Mouse (Mus musculus) natural killer cell, adult 2 months (primary cell): ENCODE measurements at regions not wholly inside any gene's neighbourhood (a gene's known extent, or its start where the extent isn't known, plus 50 kb on each side); places are given as distances from the start of the nearest gene placed in this dataset.

Experiments used
- DNase-seq, 2 experiments: peaks; one replicate each; pipeline ENCODE4 v3.0.0; 2022; ENCODE audit warnings: low spot score in 2 of 2

DNA sequence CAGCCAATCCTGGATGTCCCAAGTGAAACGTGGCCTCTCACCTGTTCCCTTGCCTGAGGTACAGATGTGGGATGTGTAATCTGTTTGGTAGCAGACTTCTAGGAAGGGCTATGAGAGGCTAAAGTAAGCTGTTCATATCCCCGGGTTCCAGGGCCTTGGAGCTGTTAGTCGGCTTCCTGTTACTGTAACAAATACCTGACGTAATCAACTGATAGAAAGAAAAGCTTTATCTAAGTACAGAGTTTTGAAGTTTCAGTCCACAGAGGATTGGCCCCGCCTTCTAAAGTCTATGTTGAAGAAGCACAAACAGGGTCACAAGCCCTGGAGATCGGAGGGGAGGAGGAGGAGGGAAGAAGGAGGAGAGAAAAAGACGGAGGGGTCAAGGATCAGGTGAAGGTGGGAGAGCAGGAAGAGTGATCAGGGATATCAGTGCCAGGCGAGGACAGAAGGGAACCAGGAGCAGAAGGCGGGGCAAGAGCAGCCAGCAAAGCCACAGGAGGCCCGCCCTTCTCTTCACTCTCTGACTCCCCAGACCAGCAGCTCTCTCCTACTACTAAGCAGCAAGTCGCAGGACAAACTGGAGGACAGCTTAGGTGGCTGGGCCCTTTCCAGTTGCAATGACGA, 276.5 kb upstream of the Cdyl start:
- no peak for DNase-seq

- no peak for DNase-seq
These were observed 276.0 kb upstream of the Cdyl start for GRCm38 (mm10) chr13:35383624-35384018.

- no peak for DNase-seq
These were observed 271.3 kb upstream of the Cdyl start for GRCm38 (mm10) chr13:35388380-35388779.

DNA sequence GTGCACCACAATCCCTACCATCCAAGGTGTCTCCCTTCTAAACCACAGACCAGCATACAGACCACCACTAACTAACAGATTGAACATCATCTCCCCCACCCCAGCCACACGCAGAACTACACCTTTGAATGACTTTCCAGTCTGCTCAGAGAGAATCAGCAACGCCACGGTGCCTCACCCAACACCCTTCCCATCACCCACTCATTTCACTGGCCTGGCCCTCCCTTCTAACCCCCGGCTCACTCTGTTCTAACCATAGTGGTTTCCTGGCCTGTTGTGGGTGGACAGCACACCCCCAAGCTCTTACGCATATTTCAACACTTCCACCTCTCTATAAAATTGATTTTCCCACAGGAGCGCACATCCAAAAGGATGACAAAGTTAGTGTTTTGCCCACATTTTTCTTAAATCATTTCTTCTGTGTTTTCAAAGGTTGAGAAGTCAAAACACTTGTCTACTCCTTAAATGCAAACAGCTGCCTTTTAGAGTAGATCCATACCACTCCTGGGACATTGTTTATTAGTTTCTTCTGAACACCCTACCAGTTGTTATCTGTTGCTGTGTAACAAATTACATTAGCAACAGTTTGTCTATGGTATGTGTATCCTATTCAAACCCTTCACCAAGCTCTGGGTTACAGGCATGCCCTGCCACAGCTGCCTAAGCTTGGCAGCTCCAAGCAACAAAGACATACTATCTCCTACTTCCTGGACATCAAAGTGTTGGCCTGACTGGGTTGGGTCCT, 269.7 kb upstream of the Cdyl start:
- no peak for DNase-seq

DNA sequence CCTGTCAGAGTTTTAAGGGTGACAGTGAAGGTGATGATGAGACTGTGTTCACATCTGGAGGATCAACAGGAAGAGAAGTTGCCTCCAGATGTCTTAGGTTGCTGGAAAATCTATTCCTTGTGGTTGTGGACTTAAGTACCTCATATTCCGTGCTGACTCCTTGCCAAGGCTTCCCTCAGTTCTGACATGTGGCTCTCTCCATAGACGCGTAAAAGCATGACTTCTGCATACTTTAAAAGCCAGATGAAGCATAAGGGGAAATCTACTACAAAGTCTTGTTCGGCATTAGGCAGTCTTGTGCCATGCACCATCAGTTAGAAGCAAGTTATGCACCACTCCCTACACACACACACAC, 269.1 kb upstream of the Cdyl start:
- DNase-seq = no peak

GRCm38 (mm10) chr13:35392167-35392566, 267.5 kb upstream of the Cdyl start:
- DNase-seq = no peak

GRCm38 (mm10) chr13:35395192-35395591, 264.4 kb upstream of the Cdyl start:
- DNase-seq = no peak

DNA sequence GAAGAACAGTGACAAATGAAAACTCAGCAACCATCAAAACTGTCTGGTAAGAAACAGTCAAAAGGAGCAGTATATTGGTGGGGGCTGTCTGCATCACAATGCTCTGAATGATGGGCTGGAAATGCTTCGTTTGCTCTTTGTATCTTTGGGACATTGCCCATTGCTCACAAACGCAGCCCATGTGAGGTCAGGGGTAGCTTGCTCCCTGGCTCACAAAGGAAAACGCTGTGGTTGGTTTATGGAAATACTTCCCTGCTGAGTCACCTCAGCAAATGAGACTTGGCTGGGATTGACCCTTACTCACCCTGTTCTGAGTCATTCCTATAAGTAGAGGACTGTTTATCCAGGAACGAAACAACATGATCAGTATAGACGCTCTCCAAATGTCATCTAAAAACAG, 264.0 kb upstream of the Cdyl start:
- no peak for DNase-seq

- DNase-seq = no peak
These were observed 262.5 kb upstream of the Cdyl start for GRCm38 (mm10) chr13:35397166-35397565.

GRCm38 (mm10) chr13:35398192-35398591, 261.4 kb upstream of the Cdyl start:
- DNase-seq = no peak

GRCm38 (mm10) chr13:35402856-35403255, 256.8 kb upstream of the Cdyl start:
- DNase-seq = no peak

- DNase-seq = no peak
These were observed 255.2 kb upstream of the Cdyl start for GRCm38 (mm10) chr13:35404428-35404827.

DNA sequence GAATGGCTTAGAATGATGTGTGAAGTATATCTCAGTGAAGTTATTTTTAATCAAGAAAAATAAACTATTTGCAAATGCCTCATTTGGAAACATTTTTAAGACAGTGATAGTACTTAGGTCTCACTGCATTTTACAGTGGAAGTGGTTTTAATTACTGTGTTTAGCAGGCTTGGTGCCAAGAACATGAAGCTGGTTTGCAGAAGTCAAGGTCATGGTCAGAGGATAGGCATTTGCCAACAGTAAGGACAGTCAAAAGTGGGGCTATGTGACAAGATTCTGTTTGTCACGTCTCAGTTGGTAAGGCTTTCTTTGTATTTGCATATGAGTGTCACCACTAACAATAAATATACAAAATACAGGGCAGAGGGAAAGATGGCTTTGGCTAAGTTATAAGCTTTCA, 254.2 kb upstream of the Cdyl start:
- no peak for DNase-seq

GRCm38 (mm10) chr13:35417500-35417899, 242.1 kb upstream of the Cdyl start:
- no peak for DNase-seq

- no peak for DNase-seq
These were observed 239.6 kb upstream of the Cdyl start for GRCm38 (mm10) chr13:35420076-35420475.

DNA sequence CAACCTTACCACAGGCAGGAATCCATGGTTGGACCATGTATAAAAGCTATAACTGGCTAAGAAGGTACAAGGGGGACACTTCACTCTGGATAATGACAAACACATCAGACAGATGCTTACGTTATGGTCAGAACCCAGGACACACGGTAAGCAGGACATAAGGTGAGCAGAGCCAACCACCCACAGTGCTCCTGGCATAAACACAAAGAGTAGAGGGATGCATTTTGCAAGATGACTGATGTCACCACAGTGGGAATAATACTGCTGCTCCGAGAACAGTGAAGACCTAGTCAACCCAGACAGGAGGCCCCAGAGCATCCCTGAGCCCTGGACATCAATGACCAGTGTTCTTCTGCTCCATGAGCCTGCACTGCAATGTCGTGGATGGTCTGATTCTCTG, 233.6 kb upstream of the Cdyl start:
- DNase-seq = no peak

GRCm38 (mm10) chr13:35435173-35435572, 224.5 kb upstream of the Cdyl start:
- DNase-seq = no peak

GRCm38 (mm10) chr13:35447661-35448060, 212.0 kb upstream of the Cdyl start:
- DNase-seq = no peak

DNA sequence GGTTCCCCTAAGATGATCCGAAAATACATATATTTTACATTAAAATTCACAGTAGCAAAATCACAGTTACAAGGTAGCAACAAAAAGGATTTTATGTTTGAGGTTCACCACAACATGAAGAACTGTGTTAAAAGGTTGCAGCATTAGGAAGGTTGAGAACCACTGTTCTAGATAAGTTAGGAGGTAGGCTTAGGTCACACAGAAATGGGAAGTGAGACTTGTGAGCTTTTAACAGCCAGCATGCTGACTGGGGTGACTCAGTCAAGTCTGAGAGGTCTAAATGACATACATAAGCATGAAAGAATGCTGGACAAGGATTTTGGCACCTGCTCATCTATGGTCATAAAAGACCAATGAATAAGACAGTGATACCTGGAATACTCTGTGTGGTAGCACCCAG, 207.2 kb upstream of the Cdyl start:
- no peak for DNase-seq

- no peak for DNase-seq
These were observed 206.3 kb upstream of the Cdyl start for GRCm38 (mm10) chr13:35453222-35453914.

GRCm38 (mm10) chr13:35460051-35460450, 199.6 kb upstream of the Cdyl start:
- no peak for DNase-seq

DNA sequence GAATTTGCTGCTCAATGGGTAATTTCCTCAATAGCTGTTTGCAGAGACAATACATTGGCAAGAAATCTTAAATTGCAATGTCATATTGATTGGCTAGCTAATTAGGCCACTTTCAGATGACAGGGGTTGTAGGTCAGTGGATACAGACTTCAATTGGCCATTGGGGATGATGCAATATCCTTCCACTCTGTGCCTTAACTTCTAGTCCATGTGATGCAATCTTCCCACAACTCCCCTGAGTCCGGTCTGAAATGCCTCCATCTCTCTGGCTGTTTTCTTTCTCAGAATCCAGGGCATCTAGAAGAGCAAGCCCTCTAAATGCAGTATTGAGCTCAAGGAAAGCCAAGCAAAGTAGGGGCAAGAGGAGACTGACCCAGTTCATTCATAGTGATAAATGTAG, 196.4 kb upstream of the Cdyl start:
- no peak for DNase-seq

GRCm38 (mm10) chr13:35463850-35464249, 195.8 kb upstream of the Cdyl start:
- no peak for DNase-seq
